Mouse (Mus musculus) thymus, postnatal 10 days (tissue): ENCODE results near the gene Smarcc1.

Experiments
- DNase-seq, 2 experiments: peaks; one replicate each; pipeline ENCODE4 v3.0.0; 2021; ENCODE audit warnings: low spot score in 2 of 2

Gene Smarcc1

DNA sequence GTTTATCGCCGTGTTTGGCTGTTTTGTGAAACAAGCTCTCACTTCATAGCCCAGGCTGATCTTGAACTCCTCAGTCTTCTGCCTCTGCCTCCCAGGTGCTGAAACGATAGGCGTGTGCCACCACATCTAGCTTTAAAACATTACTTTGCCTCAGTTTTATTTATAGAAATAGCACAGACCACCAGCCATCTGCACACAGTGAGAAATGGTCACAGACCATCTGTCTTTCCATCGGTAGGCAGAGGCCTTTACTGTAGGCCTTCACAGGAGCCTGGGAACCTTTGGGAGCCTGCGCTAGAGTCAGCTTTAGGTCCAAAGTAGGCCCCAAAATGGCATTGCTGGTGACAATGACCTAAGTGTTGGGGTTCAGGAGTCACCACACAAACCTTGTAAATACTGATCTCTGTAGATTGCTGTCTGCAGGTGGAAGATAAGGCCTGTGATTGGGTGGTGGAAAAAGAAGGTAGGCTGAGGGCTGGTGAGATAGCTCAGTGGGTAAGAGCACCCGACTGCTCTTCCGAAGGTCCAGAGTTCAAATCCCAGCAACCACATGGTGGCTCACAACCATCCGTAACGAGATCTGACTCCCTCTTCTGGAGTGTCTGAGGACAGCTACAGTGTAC is 166.7 kb downstream of the Smarcc1 start:
- no peak for DNase-seq

DNA sequence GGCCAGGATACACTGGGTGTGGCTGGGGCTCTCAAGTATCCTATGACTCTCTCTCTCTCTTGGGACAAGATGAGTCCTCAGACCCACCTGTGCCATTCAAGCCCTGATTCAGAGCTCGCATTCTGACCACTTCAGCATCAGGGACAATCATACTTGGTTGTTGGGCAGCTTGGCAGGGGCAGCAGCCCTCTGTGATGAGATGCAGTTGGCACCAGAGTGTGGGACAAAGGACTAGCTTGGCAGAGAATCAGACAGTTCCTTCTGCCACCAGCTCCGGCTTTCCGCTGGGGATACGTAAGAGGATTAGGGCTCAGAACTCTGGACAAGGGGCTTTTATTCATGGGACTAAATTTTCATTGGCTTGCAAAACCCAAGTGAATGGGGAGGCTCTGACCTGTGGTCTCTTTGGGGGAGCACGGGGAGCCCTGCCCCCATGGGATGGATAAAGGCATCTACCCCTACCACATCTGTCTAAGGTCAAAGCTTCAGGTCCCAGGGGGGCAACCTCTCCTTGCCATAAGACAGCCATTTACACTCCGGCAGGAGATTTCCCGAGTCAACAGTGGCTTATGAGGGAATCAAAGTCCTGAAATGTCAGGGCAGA is 169.9 kb downstream of the Smarcc1 start:
- DNase-seq = no peak
